Mouse (Mus musculus): ENCODE results near the gene Mnat1. TPM values are rescaled to one million over a fixed set of nuclear protein-coding genes. Genes with fewer than 3 reads are reported as not detected.
A peak's percentile ranks its signal among the peaks of the same experiment; 100 is the strongest.
"Not testable (repeated sequence)": the region's sequence is repeated elsewhere in the genome, so short reads cannot be mapped to it uniquely, and the experiment has no call there.

The Mnat1 gene
- total RNA-seq (2014; fragmentation: Nextera tagmentation) (18.2 and 20.9 TPM in 2 replicates), total RNA-seq (2017) (35.8 and 47.0 TPM in 2 replicates)

DNA sequence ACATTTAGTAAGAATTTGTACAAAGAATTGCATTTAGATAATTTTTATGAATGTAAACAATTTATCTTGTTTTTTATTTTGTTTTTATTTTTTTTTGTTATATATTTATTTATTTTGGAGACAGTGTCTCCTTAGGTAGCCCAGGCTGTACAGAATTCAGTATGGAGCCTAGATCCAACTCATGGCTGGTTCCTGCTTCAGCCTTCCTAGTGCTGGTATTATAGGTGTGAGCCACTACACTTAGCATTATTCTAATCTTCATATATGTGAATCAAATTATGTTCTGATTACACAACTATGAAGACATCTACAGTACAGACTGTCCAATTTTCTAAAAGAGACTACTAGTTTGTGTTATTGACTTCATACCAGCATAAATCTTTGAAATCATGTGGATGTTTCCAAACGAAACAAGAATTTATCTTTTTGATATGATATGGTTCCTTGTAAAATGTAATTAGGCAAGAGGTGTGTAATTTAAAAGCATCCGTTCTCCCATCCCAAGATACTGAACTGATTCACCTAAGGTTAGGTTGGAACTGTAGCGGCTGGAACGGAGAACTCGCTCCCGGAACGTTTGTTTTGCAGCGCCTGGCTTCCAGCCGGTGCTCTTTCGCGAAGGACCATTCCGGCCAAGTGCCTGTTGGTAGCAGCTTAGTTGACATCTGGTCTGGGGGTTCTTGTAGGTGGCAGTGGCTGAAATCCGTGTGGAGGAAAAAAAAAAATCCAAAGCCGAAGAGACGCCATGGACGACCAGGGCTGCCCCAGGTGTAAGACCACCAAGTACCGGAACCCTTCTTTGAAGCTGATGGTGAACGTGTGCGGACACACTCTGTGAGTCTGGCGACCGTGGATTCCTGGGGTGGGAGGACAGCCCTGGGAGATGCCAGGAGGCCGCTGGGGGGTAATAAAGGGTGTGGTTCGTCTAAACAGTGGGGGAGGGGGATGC, at the start of gene Mnat1:
Gene Mnat1, plus strand, starts transcription at position 625 of the 949 bp plus-strand sequence.
- ATAC-seq (replicated peaks; ENCODE audit: low FRiP score, low TSS enrichment, poor library complexity, severe bottlenecking), result peak; percentile 85

GRCm38 (mm10) chr12:73081828-73082227, 41.7 kb upstream of the Mnat1 start:
- ATAC-seq (replicated peaks; ENCODE audit: low FRiP score, low TSS enrichment, poor library complexity, severe bottlenecking), result not testable (repeated sequence)

GRCm38 (mm10) chr12:73083773-73084172, 39.7 kb upstream of the Mnat1 start:
- ATAC-seq (replicated peaks; ENCODE audit: low FRiP score, low TSS enrichment, poor library complexity, severe bottlenecking), result no peak

DNA sequence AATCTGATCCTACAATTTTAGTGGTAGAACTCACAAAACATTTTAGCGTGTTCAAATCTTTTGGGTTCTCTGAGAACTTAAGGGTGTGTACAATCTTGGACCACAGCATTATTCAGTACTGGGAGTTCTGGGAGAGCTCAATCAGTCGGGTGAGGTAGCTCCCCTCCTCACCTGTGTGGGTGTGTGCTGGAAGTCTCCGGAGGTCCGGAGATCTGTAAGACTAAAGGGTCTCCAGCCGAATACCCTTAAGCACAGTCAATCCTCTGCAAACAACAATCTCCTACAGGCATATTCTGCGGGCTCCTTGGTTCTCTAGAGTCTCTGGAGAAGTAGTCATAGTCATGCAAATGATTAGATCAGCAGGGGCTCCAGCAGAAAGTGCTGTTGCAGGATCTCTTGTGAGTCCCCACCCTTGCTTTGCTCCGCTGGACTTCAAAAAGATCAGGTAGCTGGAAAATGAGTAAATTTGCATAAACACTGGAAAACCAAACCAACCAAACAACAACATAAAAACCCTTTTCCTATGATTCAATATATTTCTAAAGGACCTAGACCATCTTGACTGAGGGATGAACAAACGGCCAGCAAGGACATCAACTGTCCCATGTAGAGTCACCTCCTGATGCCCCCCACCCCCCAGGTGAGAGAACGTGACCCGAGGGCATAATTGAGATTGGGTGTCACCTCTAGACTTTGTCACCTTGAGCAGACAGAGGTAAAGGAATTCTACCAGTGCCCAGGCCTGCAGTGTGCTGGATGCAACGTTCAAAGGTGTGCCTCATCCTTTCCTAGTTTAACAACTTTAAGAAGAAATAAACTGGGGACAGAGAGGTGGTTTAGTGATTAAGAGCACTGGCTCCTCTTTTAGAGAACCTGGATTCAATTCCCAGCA, 37.5 kb upstream of the Mnat1 start:
- ATAC-seq (replicated peaks; ENCODE audit: low FRiP score, low TSS enrichment, poor library complexity, severe bottlenecking), result no peak

DNA sequence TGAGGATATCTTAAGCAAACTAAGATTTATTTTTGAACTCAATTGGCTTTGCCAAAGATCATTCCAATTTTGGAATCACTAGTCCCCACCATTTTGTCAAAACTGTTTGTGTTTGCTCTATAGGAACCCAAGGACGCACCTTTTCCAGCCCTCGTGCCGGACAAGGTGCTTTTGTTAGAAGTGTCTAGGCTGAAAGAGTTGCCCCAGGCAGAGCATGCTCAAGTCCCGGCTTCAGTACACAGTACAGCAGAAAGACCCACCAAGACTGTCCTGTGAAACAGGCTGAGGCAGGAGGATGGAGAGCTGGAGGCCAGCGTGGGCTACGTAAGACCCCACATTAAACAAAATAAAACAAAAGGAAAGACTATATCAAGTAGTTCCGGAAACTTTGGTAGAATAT, 36.4 kb upstream of the Mnat1 start:
- ATAC-seq (replicated peaks; ENCODE audit: low FRiP score, low TSS enrichment, poor library complexity, severe bottlenecking), result no peak

DNA sequence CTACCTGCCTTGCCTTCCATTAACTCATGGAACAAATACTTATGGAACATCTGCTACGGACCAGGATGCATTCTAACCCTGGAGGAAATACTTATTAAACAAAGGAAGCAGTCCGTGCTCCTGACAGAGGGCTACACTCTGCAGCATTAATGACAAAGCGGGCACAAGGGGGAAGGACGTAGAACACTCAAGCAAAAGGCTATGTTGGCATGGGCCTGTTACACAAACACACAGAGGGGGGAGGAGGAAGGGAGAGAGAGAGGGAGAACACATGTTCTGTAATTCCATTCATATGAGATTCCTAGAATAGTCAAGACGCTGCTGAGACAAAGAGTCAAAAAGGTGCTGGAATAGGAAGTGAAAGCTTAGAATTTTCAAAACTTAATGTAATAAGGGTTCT, 35.0 kb upstream of the Mnat1 start:
- no peak for ATAC-seq (replicated peaks; ENCODE audit: low FRiP score, low TSS enrichment, poor library complexity, severe bottlenecking)

DNA sequence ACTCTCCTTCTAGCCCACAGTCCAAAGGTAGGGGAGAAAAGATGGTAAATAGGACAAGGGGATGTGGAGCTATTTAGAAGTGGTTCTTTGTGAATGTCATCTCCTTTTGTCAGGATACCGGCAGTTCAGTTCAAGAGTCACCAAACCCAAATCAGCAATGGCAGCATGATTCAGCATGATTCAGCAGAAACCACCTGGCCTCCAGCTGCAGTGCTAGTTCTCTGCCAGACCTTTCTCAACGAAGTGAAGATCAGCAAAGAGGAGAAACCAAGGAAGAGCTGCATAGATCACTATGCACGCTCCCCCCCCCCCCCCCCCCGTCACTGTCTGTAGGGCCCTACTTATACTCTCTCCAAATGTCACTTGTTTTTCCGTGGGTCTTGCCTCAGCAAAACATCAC, 34.6 kb upstream of the Mnat1 start:
- peak; percentile 74; the same call in 1 of the 2 replicates for ATAC-seq (replicated peaks; ENCODE audit: low FRiP score, low TSS enrichment, poor library complexity, severe bottlenecking)

DNA sequence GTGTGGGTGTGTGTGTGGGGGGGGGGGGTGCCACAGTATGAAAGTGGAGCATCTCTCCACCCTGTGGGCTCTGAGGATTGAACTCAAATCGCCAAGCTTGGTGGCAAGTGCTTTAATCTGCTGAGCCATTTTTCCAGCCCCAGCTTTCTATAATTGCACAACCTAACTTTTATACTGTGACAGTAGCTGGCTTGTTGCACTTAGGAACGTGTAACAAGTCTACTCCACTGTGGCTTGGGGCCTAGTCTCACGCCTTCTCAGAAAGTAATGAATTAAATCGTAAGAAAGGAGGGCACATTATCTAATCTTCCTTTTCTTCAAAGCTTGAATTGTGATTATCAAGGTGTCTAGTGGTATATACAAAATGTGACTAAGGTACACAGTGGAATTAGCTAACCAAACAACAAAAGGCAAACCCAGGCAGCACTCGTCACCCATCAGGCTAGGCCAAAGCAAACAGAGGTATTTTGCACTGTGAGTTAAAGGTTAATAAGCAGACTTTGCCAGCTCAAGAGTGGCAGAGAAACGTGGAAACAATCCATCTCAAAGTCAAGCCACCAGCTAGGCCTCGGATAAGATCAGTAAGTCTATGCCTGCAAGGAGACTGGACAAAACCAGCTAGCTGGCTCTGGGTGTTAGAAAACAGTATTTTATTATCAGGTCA, 32.7 kb upstream of the Mnat1 start:
- ATAC-seq (replicated peaks; ENCODE audit: low FRiP score, low TSS enrichment, poor library complexity, severe bottlenecking), result no peak

DNA sequence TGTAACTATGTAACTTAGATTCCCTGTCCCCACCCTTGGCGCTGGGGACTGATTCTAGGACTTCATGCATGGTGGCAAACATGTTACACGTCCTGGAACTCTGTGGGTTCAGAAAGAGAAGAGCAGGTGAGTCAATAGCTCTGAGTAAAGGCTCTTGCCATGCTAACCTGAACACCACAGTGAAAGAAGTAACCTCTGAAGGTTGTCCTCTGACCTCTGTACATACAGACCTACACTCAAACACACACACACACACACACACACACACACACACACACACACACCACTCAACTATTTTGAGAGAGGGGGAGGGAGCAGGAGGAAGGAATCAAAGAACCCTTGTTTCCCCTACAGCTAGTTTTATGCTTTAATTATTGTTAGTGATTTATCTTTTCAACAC, 29.3 kb upstream of the Mnat1 start:
- no peak for ATAC-seq (replicated peaks; ENCODE audit: low FRiP score, low TSS enrichment, poor library complexity, severe bottlenecking)

- no peak for ATAC-seq (replicated peaks; ENCODE audit: low FRiP score, low TSS enrichment, poor library complexity, severe bottlenecking)
These were observed 28.9 kb upstream of the Mnat1 start for GRCm38 (mm10) chr12:73094605-73095004.

DNA sequence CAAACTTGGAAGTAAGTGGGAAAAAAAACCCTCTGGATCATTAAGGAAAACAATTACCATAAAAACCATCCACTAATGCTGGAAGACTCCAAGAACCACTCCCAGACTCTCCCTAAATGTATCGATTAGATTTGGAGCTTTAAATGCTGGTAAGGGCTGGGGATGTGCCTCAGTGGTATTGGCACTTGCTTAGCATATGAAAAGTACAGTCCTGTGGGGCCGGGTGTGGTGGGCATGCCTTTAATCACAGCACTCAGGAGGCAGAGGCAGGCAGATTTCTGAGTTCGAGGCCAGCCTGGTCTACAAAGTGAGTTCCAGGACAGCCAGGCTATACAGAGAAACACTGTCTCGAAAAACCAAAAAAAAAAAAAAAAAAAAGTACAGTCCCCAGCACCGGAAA, 27.3 kb upstream of the Mnat1 start:
- not testable (repeated sequence) for ATAC-seq (replicated peaks; ENCODE audit: low FRiP score, low TSS enrichment, poor library complexity, severe bottlenecking)

DNA sequence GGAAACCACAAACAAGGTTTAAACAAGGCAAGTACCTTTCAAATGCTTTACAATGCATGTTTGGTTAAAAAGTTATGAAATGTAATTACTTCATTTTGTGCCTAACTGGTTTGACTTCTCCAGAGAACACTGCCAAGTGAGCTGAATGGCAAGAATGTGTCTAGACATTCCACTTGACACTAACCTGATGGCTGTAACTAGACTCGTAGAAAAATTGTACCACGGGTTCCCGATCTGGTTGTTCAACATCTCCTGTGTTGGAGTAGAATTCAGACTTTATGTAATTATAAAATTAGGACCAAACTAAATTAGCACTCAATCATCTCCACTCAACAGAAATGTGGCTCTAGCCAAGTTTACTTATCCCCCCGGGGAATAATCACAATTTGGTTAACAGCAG, 24.9 kb upstream of the Mnat1 start:
- ATAC-seq (replicated peaks; ENCODE audit: low FRiP score, low TSS enrichment, poor library complexity, severe bottlenecking), result no peak

DNA sequence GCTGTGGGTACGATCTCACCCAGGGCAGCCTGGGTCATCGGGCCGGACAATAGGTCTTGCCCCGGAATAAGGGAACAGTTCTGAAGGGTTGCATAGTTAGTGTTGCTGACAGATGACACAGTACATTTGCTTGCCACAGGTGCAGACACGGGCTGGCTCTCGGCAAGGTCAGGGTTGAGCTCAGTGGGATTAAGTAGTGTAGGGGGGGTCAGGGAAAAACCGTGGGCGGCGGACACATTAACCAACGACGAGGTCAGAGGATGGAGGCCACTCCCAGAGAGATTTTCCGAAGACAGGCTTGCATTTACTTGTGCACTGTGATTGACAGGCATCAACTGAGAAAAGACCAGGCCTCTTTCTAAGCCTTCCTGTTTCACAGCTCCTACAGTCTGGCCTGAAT, 19.8 kb upstream of the Mnat1 start:
- no peak for ATAC-seq (replicated peaks; ENCODE audit: low FRiP score, low TSS enrichment, poor library complexity, severe bottlenecking)

DNA sequence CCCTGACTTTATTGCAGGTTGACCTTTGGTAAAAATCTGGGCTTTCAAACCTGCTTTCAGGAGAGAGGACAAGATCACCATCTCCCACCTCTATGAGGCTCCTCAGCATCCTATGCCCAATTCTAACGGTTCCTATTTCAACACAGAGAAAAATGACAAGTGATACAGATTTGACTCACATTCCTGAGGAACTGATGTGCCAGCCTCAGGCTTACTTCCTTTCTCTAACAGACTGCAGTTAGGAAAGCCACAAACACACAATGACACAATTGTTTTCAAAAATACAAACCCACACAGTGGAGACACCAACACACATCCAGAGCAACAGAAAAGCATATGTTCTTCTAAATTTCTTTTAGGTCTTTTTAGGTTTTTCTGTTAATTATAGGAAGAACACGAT, 15.7 kb upstream of the Mnat1 start:
- ATAC-seq (replicated peaks; ENCODE audit: low FRiP score, low TSS enrichment, poor library complexity, severe bottlenecking), result no peak

DNA sequence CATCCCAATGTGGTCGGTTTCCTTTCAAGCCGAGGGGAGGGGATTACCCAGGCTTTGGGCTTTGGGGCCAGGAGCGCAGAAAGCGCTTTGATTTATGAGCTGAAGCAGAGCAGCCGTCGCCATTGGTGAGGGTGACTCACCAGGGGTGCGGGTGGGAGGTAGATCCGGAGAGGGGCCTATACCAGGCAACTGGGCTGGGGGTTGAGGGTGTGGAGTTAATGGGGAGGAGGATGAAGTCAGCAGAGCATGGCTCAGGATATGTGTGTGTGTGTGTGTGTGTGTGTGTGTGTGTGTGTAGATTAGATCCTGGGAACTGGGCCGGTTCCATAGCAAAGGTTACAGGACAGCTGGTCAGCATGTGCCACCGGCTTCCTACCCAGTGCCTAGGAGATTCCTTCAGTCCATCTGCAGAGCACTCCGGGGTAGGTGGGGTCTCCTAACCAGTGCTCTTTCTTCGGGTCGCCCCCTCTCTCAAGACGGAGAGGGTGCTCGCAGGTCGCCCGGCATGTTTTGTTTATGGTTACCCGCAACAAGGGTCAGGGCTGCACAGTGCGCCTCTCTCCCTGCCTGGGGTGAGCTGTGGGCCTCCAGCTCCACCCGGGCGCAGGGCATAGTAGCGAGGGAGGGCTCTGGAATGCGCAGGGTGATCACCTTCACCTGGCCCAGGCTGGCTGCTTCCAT, 12.9 kb upstream of the Mnat1 start:
- no peak for ATAC-seq (replicated peaks; ENCODE audit: low FRiP score, low TSS enrichment, poor library complexity, severe bottlenecking)

GRCm38 (mm10) chr12:73111561-73112325, 11.8 kb upstream of the Mnat1 start:
- ATAC-seq (replicated peaks; ENCODE audit: low FRiP score, low TSS enrichment, poor library complexity, severe bottlenecking), result no peak

DNA sequence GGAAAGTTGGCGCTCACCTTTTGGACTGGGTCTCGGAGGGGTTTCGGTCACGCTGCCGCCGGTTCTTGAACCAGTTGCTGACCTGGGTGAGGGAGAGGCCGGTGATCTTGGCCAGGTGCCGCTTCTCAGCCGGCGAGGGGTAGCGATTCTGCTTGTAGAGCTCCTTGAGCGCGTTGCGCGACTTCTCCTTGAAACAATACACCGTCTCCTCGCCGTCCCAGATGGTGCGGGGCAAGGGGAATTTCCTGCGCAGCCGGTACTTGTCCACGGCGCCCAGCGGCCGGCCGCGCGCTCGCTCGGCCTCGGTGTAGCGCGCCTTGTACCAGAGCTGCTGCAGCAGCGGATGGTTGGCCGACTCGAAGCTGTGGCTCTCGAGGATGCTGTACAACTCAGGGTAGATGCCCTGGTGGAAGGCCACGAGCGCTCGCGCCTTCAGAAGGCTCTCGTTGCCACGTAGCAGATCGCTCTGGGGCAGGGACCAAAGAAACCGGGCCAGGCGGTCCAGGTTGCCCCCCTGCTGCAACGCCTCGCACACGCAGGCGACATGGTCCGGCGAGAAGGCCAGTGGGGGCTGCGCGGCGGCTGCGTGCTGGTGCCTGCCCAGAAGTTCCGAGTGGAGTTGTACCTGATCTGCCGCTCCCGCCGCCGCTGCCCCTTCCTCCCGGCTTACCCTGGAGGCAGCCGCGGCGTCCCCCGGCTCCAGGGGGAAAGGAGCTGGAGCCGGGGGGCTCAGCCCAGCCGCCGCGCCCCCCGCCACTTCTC, 11.0 kb upstream of the Mnat1 start:
- ATAC-seq (replicated peaks; ENCODE audit: low FRiP score, low TSS enrichment, poor library complexity, severe bottlenecking), result 0 out of 2 replicates have a peak, but pooled peaks have one; percentile 28

DNA sequence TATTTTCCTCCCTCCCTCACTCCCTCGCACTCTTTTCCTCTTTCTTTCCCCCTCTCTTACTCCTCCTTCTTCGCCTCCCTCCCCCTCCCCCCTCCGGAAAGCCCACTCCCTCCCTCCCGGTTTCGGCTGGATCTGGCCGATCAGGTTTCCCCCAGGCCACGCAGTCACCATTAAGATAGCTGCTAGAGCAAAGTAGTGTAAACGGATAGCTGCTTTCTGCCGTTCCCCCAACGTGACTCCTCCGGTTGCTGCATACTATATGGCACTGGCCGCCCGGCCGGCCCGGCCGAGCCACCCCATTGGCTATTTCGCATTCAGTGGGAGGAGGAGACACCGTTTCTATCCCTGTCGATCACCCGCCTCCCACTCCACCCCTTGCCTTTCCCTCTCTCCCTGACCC, 10.3 kb upstream of the Mnat1 start, which contains the start of gene Six4:
Gene Six4, minus strand, starts transcription at position 261 of the 400 bp plus-strand sequence.
- ATAC-seq (replicated peaks; ENCODE audit: low FRiP score, low TSS enrichment, poor library complexity, severe bottlenecking), result 0 out of 2 replicates have a peak, but pooled peaks have one; percentile 19

Data from megakaryocyte-erythroid progenitor cell, adult 5-6 weeks (primary cell).